Mouse (Mus musculus): Measurements from ENCODE around the gene Hoxb3. TPM values are rescaled to one million over a fixed set of nuclear protein-coding genes. Genes with fewer than 3 reads are reported as not detected.

Hoxb3 gene
- polyA plus RNA-seq, 1 experiment from 2014 or later, result 0.26 TPM

- Histone ChIP-seq H3K27me3 (peaks cover 100% of the 10 kb centered on the region), H3K4me2 (no peak overlapping the region), H3K9me3 (replicated peaks) (no peaks in the 10 kb centered on the region), H3K4me3 (replicated peaks) (no peak overlapping the region), H3K36me3 (replicated peaks) (no peaks in the 10 kb centered on the region), H3K4me1 (replicated peaks) (0 out of 2 replicates have a peak, but pooled peaks cover 4% of the 10 kb centered on the region), H3K27ac (replicated peaks) (no peak overlapping the region), H3K9ac (no peak overlapping the region)
- WGBS (ENCODE audit: insufficient replicate concordance), result 29% methylated on average over 17 of the region's 17 CpGs
- no peak for ATAC-seq (ENCODE audit: insufficient read depth)
Measured at GRCm38 (mm10) chr11:96290705-96291355, 32.3 kb upstream of the Hoxb3 start.

GRCm38 (mm10) chr11:96291681-96292564 lies 31.2 kb upstream of the Hoxb3 start, which contains the start of gene Hoxb6:
Hoxb6 (plus strand) TSS chr11:96292476.
- 8% methylated on average over 22 of the region's 22 CpGs for WGBS (ENCODE audit: insufficient replicate concordance)
- Histone ChIP-seq H3K27ac (replicated peaks) (no peak within 1 kb of the TSS), H3K9ac (no peak within 1 kb of the TSS), H3K36me3 (replicated peaks) (no peaks in the 10 kb centered on the region), H3K4me3 (replicated peaks) (no peak within 1 kb of the TSS), H3K4me2 (no peak within 1 kb of the TSS), H3K4me1 (replicated peaks) (no peaks in the 10 kb centered on the region), H3K27me3 (peaks cover 100% of the 10 kb centered on the region), H3K9me3 (replicated peaks) (no peaks in the 10 kb centered on the region)
- no peak for ATAC-seq (ENCODE audit: insufficient read depth)

DNA sequence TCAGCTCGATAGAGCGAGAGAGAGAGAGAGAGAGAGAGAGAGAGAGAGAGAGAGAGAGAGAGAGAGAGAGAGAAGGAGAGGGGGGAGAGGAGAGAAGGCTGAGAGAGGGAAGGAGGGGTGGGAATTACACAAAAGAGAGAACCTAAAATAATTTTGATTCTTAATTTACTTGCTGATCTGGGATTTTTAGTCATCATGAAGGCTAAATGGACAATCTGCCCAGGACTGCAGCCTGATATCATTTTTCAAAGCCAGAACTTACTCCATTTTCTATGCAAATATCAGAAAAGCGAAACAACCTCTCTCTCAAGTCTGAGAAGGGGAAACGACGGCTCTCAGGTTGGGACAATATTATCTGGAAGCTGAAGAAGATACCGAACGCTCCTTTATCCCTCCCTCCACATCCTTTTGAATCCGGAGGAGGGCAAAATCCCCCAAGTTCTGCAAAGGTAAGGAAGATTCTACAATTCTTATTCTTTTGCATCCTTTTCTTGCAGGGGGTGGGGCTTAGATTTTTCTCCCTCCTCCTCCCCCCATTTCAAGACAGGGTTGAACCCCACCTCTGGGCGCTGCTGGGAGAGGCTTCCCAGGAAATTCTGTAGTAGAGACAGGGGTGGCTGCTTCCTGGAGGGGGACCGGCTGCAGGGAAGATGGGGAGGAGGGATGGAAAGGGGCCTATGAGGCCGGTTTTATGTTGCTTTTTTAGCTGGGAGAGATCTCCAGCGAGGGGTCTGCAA lies 30.4 kb upstream of the Hoxb3 start:
- no peak overlapping the region for H3K27ac ChIP-seq (replicated peaks)
- H3K27me3 ChIP-seq, result peaks cover 100% of the 10 kb centered on the region
- no peak for ATAC-seq (ENCODE audit: insufficient read depth)

GRCm38 (mm10) chr11:96293302-96293921 lies 29.7 kb upstream of the Hoxb3 start:
- ATAC-seq (ENCODE audit: insufficient read depth), result no peak
- Histone ChIP-seq H3K4me1 (replicated peaks) (no peaks in the 10 kb centered on the region), H3K36me3 (replicated peaks) (no peaks in the 10 kb centered on the region), H3K27ac (replicated peaks) (no peak overlapping the region), H3K4me2 (no peak overlapping the region), H3K9ac (no peak overlapping the region), H3K27me3 (peaks cover 100% of the 10 kb centered on the region), H3K4me3 (replicated peaks) (no peak overlapping the region), H3K9me3 (replicated peaks) (no peaks in the 10 kb centered on the region)
- WGBS (ENCODE audit: insufficient replicate concordance), result 2% methylated on average over 22 of the region's 22 CpGs

More for the DNA sequence above, 30.4 kb upstream of the Hoxb3 start:
- no peaks in the 10 kb centered on the region for H3K36me3 ChIP-seq (replicated peaks)
- no peak overlapping the region for H3K4me3 ChIP-seq (replicated peaks)
- no peaks in the 10 kb centered on the region for H3K4me1 ChIP-seq (replicated peaks)
- 1% methylated on average over 12 of the region's 12 CpGs for WGBS (ENCODE audit: insufficient replicate concordance)
- no peak overlapping the region for H3K9ac ChIP-seq
- no peak overlapping the region for H3K4me2 ChIP-seq
- no peaks in the 10 kb centered on the region for H3K9me3 ChIP-seq (replicated peaks)

DNA sequence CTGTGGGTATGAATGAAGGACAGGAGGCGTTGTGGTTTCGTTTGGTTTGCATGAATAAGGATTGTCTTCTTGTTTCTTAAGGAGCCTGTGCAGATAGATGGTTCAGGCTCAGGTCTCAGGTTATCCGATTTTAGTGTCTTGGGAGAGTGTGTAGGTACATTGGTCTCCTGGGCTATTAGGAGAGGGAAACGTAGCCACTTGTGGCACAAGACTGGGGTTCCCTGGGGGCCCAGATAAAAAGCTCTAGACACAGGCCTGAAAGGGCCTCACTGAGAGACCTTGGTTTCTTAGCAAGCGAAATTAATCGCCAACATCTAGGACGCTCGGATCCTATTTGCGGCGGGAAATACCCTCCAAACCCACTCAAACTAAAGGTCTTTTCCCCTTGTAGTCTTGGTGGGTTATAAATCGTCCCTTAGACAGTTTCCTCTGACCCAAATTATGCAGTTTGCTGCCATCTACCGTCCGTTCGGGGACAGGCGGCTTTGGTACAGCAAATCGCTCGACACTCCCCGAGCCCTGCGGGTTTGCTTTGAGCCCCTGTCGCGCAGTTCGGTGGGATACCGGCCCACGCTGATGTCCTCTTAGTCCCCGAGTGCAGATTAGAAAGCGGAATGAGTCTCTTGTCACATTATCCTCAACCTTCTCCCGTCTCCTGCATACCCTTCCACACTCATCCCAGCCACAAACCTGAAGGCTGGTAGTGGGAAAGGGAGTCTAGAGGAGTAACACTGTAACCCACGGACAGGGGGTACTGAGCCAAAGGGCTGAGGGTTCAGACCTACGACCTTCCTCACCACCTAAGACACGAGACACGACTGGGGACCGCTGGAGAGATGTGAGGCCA lies 28.7 kb upstream of the Hoxb3 start:
- no peak for ATAC-seq (ENCODE audit: insufficient read depth)
- H3K27me3 ChIP-seq, result peaks cover 100% of the 10 kb centered on the region
- H3K9ac ChIP-seq, result no peak overlapping the region
- WGBS (ENCODE audit: insufficient replicate concordance), result under 1% methylated on average over 32 of the region's 32 CpGs
- no peak overlapping the region for H3K27ac ChIP-seq (replicated peaks)
- H3K4me3 ChIP-seq (replicated peaks), result no peak overlapping the region
- H3K4me2 ChIP-seq, result no peak overlapping the region
- no peaks in the 10 kb centered on the region for H3K9me3 ChIP-seq (replicated peaks)
- H3K4me1 ChIP-seq (replicated peaks), result no peaks in the 10 kb centered on the region
- no peaks in the 10 kb centered on the region for H3K36me3 ChIP-seq (replicated peaks)

GRCm38 (mm10) chr11:96295092-96295835 lies 27.9 kb upstream of the Hoxb3 start:
- Histone ChIP-seq H3K4me3 (replicated peaks) (no peak overlapping the region), H3K27me3 (peaks cover 100% of the 10 kb centered on the region), H3K9me3 (replicated peaks) (no peaks in the 10 kb centered on the region), H3K4me1 (replicated peaks) (no peaks in the 10 kb centered on the region), H3K9ac (no peak overlapping the region), H3K4me2 (no peak overlapping the region), H3K36me3 (replicated peaks) (no peaks in the 10 kb centered on the region), H3K27ac (replicated peaks) (no peak overlapping the region)
- WGBS (ENCODE audit: insufficient replicate concordance), result 1% methylated on average over 30 of the region's 30 CpGs
- no peak for ATAC-seq (ENCODE audit: insufficient read depth)

- Histone ChIP-seq H3K27ac (replicated peaks) (no peak overlapping the region), H3K9me3 (replicated peaks) (no peaks in the 10 kb centered on the region), H3K4me3 (replicated peaks) (no peak overlapping the region), H3K27me3 (peaks cover 100% of the 10 kb centered on the region), H3K9ac (no peak overlapping the region), H3K4me2 (no peak overlapping the region), H3K4me1 (replicated peaks) (no peaks in the 10 kb centered on the region), H3K36me3 (replicated peaks) (no peaks in the 10 kb centered on the region)
- WGBS (ENCODE audit: insufficient replicate concordance), result 27% methylated on average over 2 of the region's 2 CpGs
- no peak for ATAC-seq (ENCODE audit: insufficient read depth)
Measured at GRCm38 (mm10) chr11:96296997-96297396, 26.1 kb upstream of the Hoxb3 start.

DNA sequence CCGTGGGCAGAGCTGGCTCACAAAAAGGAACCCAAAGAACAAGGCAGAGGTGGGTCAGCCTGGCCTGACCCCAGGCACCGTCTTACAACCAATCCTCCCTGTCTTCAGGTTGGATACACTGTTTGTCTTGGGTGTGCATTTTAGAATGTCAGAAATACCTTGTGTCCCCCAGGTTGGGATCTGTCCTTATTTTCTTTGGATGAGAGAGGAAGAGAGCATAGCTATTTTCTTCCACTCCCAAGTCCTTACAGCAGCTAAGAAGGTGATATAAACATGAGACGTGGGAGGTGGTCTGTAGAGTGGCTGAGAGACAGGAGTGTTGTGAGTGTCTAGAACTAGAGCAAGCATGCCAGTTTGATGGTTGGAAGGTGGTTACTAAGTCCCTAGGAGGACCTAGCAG lies 25.7 kb upstream of the Hoxb3 start:
- no peak for ATAC-seq (ENCODE audit: insufficient read depth)

GRCm38 (mm10) chr11:96297968-96298635 lies 25.0 kb upstream of the Hoxb3 start:
- H3K27ac ChIP-seq (replicated peaks), result no peak overlapping the region
- H3K9ac ChIP-seq, result no peak overlapping the region
- H3K9me3 ChIP-seq (replicated peaks), result no peaks in the 10 kb centered on the region
- peaks cover 100% of the 10 kb centered on the region for H3K27me3 ChIP-seq
- no peaks in the 10 kb centered on the region for H3K4me1 ChIP-seq (replicated peaks)
- no peak for ATAC-seq (ENCODE audit: insufficient read depth)
- 19% methylated on average over 11 of the region's 11 CpGs for WGBS (ENCODE audit: insufficient replicate concordance)
- H3K36me3 ChIP-seq (replicated peaks), result no peaks in the 10 kb centered on the region
- no peak overlapping the region for H3K4me3 ChIP-seq (replicated peaks)
- no peak overlapping the region for H3K4me2 ChIP-seq

More for the DNA sequence above, 25.7 kb upstream of the Hoxb3 start:
- H3K9me3 ChIP-seq (replicated peaks), result no peaks in the 10 kb centered on the region
- no peak overlapping the region for H3K4me2 ChIP-seq
- no peak overlapping the region for H3K4me3 ChIP-seq (replicated peaks)
- H3K27me3 ChIP-seq, result peaks cover 100% of the 10 kb centered on the region
- H3K27ac ChIP-seq (replicated peaks), result no peak overlapping the region
- no peaks in the 10 kb centered on the region for H3K4me1 ChIP-seq (replicated peaks)
- no peaks in the 10 kb centered on the region for H3K36me3 ChIP-seq (replicated peaks)
- no peak overlapping the region for H3K9ac ChIP-seq
- 33% methylated on average over 3 of the region's 3 CpGs for WGBS (ENCODE audit: insufficient replicate concordance)

All from liver, embryonic 15.5 days (tissue).